Mouse (Mus musculus) midbrain, embryonic 12.5 days (tissue): ENCODE data around the gene Prrt2. TPM values are rescaled to one million over a fixed set of nuclear protein-coding genes. Genes with fewer than 3 reads are reported as not detected.

Experiments
- ATAC-seq: fragments of 200-750 bp; cut with Nextera tagmentation; 2 replicates; pipeline ENCODE4 v1.8.0; 2017; ENCODE audit warnings: low read depth, moderate TSS enrichment, moderate library complexity; ENCODE audit not compliant: low FRiP score
- H3K27ac ChIP-seq: fragments of 300-500 bp; sonication (generic); replicated peaks from 2 replicates; pipeline ENCODE4 v1.5.1; 2016; ENCODE audit warnings: mild to moderate bottlenecking
- H3K27me3 ChIP-seq: fragments of 300-500 bp; sonication (generic); 2 replicates; pipeline ENCODE4 v1.6.1; 2016; ENCODE audit warnings: mild to moderate bottlenecking
- H3K36me3 ChIP-seq: fragments of 300-500 bp; sonication (generic); 2 replicates; pipeline ENCODE4 v1.6.1; 2016
- H3K4me1 ChIP-seq: fragments of 300-500 bp; sonication (generic); 2 replicates; pipeline ENCODE4 v1.6.1; 2016
- H3K4me2 ChIP-seq: fragments of 300-500 bp; sonication (generic); replicated peaks from 2 replicates; pipeline ENCODE4 v1.6.1; 2016; ENCODE audit warnings: mild to moderate bottlenecking, moderate library complexity
- H3K4me3 ChIP-seq: fragments of 300-500 bp; sonication (generic); 2 replicates; pipeline ENCODE4 v1.5.1; 2016; ENCODE audit warnings: mild to moderate bottlenecking
- H3K9ac ChIP-seq: fragments of 300-500 bp; sonication (generic); replicated peaks from 2 replicates; pipeline ENCODE4 v1.6.1; 2016; ENCODE audit warnings: mild to moderate bottlenecking, moderate library complexity
- H3K9me3 ChIP-seq: fragments of 300-500 bp; sonication (generic); 2 replicates; pipeline ENCODE4 v1.6.1; 2016; ENCODE audit warnings: mild to moderate bottlenecking
- WGBS: fragments of 180-500 bp; shearing (Covaris S2); methylation state at CpG from one replicate; pipeline ENCODE4 v1.1.7; 2016; 5-methylcytosine and 5-hydroxymethylcytosine counted together
- polyA plus RNA-seq: library from polyadenylated mRNA; unstranded; fragments of >200 nt; fragmentation: Nextera tagmentation; extraction: Ambion mirVana; gene quantifications from 2 replicates; pipeline ENCODE4 v1.2.1, GENCODE M21; 2016

The Prrt2 gene
- polyA plus RNA-seq, 1 experiment from 2014 or later: 4.3 TPM

DNA sequence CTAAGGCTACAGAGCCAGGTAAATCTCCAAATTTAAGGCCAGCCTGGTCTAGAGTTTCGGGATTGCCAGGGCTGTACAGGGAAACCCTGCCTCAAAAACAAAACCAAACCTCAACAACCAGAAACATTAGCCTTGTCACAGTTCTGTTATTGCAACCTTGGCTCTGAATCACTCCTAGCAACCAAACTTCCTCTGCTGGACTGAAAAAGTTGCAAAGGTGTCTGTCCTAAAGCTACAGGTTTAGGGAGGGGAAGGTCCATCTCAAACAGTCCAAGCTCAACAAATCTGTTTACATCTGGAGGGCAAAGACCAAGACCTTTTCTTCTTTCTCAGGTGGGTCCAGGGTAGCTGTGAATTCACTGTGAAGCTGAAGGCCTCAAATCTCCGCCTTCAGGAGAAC, 10.0 kb downstream of the Prrt2 start:
- no peak overlapping the region for H3K9ac ChIP-seq
- WGBS: 96% methylated on average over 2 of the region's 2 CpGs
- H3K27ac ChIP-seq: no peak overlapping the region; the same call in 1 of the 2 replicates
- no peaks in the 10 kb centered on the region for H3K9me3 ChIP-seq
- peaks cover 31% of the 10 kb centered on the region for H3K4me1 ChIP-seq
- no peak overlapping the region for H3K4me3 ChIP-seq
- H3K36me3 ChIP-seq: peaks cover 43% of the 10 kb centered on the region
- ATAC-seq: no peak
- no peaks in the 10 kb centered on the region for H3K27me3 ChIP-seq
- H3K4me2 ChIP-seq: no peak overlapping the region

DNA sequence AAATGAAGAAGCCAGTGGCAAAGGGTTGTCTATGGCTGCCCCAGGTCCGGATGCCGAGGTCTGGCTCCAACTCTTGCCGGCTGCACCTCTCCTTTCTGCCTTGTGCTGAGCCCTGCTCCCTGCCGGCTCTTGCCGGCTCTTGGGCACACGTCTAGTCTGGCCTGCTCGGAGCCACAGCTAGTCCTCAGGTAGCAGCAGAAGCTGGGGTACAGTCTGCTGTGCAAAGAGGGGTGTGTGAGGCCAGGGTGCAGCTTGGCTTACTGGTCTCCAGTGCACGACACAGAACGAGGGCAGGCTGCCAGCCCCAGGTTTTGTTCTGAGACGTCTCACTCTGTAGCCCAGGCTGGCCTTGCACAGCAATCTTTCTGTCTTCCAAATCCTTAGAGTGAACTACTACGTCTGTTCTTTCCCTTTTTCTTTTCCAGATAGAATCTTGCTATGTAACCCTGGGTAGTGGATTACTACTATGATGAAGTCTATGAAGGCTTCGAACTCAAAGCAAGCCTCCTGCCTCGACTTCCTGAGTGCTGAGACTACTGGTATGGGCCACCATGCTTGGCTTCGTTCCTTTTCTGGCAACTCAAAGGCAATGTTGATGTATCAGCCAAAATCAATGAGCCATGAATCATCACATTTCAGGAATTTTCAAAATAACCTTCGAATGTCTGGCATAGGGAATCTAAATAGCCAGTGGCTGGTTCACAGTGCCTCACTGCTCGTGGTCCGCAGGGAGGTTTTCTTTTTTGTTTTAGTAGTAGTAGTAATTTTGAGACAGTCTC, 11.5 kb downstream of the Prrt2 start:
- Histone ChIP-seq H3K9me3 (no peaks in the 10 kb centered on the region), H3K27ac (peak overlapping the region; percentile 58; the same call in 1 of the 2 replicates), H3K4me2 (no peak overlapping the region), H3K9ac (no peak overlapping the region), H3K4me3 (no peak overlapping the region), H3K4me1 (peaks cover 15% of the 10 kb centered on the region; the same call in 1 of the 2 replicates), H3K27me3 (no peaks in the 10 kb centered on the region), H3K36me3 (peaks cover 31% of the 10 kb centered on the region)
- ATAC-seq: no peak
- WGBS: 86% methylated on average over 17 of the region's 17 CpGs

DNA sequence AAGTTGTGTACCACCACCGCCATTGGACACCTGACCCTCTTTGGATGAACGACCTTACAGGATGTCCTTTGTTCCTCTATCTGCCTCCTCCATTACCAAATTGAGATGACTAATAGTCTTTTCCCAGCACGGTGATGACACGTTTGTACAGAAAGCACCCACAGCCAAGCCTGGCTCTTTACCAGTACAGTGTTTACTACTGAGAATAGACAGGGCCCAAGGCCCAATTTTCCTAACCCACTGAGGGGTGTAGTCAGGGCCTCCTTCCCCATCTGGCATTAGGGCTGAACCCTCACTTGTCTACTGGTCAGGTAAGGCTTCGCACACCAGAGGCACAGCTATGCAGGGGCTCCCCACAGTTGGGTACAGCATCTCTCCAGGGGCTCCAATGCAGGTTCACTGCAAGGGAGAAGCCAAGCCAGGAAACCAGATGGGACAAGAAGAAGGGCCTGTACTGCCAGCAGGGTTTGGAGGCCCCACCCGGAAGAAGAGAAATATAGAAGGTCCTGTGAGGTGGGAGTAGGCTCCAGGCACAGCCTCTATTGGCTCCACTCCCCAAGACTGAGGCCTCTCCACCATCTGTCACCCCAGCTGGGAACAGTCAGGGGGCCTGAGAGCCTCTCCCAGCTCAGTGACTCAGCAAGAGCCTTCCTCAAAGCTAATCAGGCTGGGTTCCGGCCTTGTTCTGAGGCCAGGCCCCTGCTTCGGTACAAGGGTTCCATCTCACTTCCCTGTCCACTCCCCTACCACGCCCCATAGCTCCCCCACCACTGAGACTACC, 12.6 kb downstream of the Prrt2 start:
- no peaks in the 10 kb centered on the region for H3K9me3 ChIP-seq
- H3K4me1 ChIP-seq: peaks cover 10% of the 10 kb centered on the region; the same call in 1 of the 2 replicates
- no peak overlapping the region; the same call in 1 of the 2 replicates for H3K9ac ChIP-seq
- H3K4me2 ChIP-seq: no peak overlapping the region
- WGBS: 68% methylated on average over 9 of the region's 9 CpGs
- H3K27ac ChIP-seq: peak overlapping the region; percentile 58
- H3K4me3 ChIP-seq: no peak overlapping the region
- peak; percentile 70; the same call in 1 of the 2 replicates for ATAC-seq
- no peaks in the 10 kb centered on the region for H3K27me3 ChIP-seq
- peaks cover 21% of the 10 kb centered on the region for H3K36me3 ChIP-seq

DNA sequence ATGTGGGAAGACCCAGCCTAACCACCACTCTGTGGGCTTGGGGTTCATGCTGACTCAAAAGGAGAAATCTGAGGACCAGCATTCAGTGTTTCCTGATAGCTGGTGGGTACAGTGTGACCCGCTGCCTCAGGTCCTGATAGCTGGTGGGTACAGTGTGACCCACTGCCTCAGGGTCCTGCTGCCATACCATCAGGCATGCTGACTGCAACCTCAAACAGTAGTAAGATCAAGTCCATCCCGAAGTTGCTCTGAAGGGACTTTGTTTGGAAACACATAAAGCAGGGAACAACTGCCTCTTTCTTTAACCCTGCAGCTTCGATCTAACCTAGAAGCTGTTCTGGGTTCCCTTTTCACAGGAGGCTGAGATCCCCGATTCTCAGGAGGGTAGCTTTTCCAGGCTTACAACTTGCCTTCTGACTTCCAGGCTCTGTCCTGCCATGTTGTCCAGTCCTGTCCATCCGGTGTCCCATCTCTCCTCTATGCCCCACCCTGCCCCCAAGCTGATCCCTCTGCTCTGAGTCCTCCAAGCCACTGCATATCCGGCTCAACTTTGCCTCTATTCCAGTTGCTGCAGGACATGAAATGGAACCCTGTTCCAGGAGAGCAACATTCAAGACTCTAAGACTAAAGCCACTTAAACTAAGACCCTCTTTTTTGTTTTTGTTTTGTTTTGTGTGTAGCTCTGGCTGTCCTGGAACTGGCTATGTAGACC, 13.5 kb downstream of the Prrt2 start:
- H3K9me3 ChIP-seq: no peaks in the 10 kb centered on the region
- H3K4me2 ChIP-seq: no peak overlapping the region
- 79% methylated on average over 6 of the region's 6 CpGs for WGBS
- H3K36me3 ChIP-seq: peaks cover 12% of the 10 kb centered on the region
- ATAC-seq: no peak
- no peak overlapping the region; the same call in 1 of the 2 replicates for H3K9ac ChIP-seq
- peaks cover 10% of the 10 kb centered on the region; the same call in 1 of the 2 replicates for H3K4me1 ChIP-seq
- H3K27me3 ChIP-seq: no peaks in the 10 kb centered on the region
- no peak overlapping the region for H3K27ac ChIP-seq
- H3K4me3 ChIP-seq: no peak overlapping the region

DNA sequence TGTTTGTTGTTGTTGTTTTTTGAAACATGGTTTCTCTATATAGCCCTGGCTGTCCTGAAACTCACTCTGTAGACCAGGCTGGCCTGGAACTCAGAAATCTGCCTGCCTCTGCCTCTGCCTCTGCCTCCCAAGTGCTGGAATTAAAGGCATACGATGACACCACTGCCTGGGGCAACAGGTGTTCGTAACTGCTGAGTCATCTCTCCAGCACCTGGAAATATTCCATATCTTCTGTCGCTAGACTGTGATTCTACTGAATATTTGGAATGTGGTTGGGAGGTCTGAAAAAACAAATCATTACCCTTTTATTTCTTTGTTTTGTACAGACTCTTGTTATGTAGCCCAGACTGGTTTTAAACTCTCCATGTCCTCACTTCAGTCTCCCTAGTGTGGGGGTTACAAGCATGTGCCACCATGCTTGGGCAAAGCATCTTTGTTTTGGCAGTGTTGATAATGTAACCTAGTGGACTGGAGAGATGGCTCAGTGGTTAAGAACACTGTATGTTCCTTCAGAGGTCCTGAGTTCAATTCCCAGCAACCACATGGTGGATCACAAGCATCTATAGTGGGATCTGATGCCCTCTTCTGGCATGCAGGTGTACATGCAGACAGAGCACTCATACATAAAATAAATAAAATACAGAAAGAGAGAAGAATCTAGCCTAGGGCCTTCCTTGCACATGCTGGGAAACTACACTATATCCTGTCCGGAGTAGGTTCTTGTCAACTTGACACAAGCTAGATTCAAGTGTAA, 16.7 kb downstream of the Prrt2 start:
- Histone ChIP-seq H3K27me3 (no peaks in the 10 kb centered on the region), H3K9me3 (no peaks in the 10 kb centered on the region), H3K4me2 (no peak overlapping the region), H3K4me3 (no peak overlapping the region), H3K36me3 (no peaks in the 10 kb centered on the region), H3K9ac (no peak overlapping the region), H3K27ac (no peak overlapping the region), H3K4me1 (peaks cover 6% of the 10 kb centered on the region; the same call in 1 of the 2 replicates)
- WGBS: 87% methylated on average over 4 of the region's 4 CpGs
- ATAC-seq: no peak

DNA sequence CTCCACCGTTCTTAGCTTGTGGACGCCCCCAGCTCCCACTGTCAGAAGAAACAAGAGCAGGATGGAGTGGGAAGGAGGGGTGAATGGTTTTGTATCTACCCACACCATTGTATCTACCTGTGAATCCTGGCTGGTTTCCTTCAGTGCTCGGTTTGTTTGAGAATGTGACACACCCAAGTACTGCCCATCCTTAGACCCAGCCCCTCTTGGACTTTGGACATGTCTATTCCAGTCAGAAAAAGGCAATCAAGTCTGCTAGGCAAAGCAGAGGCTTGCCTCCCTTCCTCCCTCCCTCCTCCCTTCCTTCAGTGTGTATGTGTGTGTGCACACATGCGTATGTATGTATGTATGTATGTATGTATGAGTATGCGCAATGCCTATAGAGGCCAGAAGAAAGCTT, 17.4 kb downstream of the Prrt2 start:
- Histone ChIP-seq H3K9ac (no peak overlapping the region), H3K4me2 (no peak overlapping the region), H3K36me3 (no peaks in the 10 kb centered on the region), H3K27ac (no peak overlapping the region), H3K4me3 (no peak overlapping the region), H3K9me3 (no peaks in the 10 kb centered on the region), H3K27me3 (no peaks in the 10 kb centered on the region), H3K4me1 (peaks cover 4% of the 10 kb centered on the region; the same call in 1 of the 2 replicates)
- 91% methylated on average over 5 of the region's 5 CpGs for WGBS
- ATAC-seq: no peak

DNA sequence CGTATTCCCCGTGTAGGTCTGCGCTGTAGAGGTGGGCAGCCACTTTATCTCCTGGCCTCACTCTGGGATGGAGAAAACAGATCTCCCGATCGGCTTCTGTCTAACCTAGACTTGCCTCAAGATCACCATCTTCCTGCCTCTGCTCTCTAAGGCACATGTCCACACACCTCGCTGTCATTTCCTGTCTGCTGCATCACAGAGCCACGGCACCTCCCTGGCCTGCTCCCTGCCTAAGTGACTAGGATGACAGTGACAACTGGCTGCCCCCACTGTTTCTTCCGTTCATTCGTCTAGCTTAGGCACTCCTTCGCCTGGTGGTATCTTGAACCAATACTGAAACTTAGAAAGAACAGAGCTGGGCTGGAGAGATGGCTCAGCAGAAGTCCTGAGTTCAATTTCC, 21.4 kb downstream of the Prrt2 start:
- Histone ChIP-seq H3K4me3 (no peak overlapping the region), H3K4me2 (no peak overlapping the region), H3K9ac (no peak overlapping the region), H3K27ac (no peak overlapping the region), H3K4me1 (no peaks in the 10 kb centered on the region), H3K9me3 (no peaks in the 10 kb centered on the region), H3K36me3 (no peaks in the 10 kb centered on the region), H3K27me3 (no peaks in the 10 kb centered on the region)
- ATAC-seq: no peak
- 82% methylated on average over 10 of the region's 10 CpGs for WGBS

DNA sequence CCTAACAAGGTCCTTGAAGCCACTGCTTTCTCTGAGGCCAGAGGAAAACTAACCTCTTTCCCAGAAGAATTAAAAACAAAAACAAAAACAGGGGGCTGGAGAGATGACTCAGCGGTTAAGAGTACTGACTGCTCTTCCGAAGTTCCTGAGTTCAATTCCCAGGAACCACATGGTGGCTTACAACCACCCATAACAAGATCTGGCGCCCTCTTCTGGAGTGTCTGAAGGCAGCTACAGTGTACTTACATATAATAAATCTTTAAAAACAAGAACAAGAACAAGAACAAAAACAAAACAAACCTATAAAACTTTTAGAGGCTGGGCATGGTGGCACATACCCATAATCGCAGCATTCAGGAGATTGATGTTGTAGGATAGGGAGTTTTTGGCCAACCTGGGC, 24.6 kb downstream of the Prrt2 start:
- Histone ChIP-seq H3K4me1 (no peaks in the 10 kb centered on the region), H3K36me3 (no peaks in the 10 kb centered on the region), H3K27me3 (peaks cover 4% of the 10 kb centered on the region; the same call in 1 of the 2 replicates), H3K9me3 (no peaks in the 10 kb centered on the region), H3K27ac (no peak overlapping the region), H3K4me2 (no peak overlapping the region), H3K9ac (no peak overlapping the region), H3K4me3 (no peak overlapping the region)
- 81% methylated on average over 4 of the region's 4 CpGs for WGBS
- ATAC-seq: no peak

DNA sequence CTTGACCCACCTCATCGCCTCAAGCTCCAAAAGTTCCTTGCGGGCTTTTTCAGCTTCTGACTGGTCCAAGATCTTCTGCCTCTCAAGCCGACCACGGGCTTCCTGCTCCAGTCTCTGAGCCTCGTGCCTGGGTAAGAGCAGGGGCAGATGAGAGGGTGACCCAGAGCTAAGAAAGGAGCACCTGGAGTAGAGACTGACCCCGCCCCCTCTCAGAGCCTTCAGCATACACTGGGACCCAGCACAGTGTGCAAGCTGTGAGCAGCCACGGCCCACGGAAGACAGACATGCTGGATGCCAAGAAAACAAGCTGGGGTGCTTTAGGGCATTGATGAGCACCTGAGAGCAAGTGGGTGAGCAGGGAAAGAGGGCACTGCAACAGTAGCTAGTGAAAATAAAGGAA, 32.2 kb downstream of the Prrt2 start:
- WGBS: 72% methylated on average over 8 of the region's 8 CpGs
- H3K27me3 ChIP-seq: peaks cover 4% of the 10 kb centered on the region; the same call in 1 of the 2 replicates
- H3K4me2 ChIP-seq: no peak overlapping the region

DNA sequence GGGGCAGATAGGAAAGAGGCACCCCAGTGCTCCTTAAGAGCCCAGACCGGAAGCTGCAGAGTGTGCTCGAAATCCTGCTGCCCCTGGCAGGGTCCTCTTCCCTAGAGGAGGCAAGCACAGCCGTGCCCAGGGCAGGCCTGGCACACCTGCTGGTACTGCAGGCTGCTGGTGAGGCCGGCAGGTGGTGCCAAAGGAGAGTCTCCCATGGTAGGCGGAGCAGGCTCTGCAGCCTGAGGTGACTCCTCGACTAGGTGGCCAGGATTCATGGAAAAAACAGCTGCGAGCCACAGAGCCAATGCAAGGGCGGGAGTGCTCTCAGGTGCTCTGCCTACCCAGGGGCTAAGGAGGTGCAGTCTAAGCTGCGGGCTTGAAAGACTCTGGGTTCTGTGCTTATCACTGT, 34.7 kb downstream of the Prrt2 start:
- WGBS: 41% methylated on average over 9 of the region's 9 CpGs
- Histone ChIP-seq H3K4me1 (no peaks in the 10 kb centered on the region), H3K27ac (no peak overlapping the region), H3K9me3 (no peaks in the 10 kb centered on the region), H3K4me3 (no peak overlapping the region), H3K36me3 (peaks cover 1% of the 10 kb centered on the region; the same call in 1 of the 2 replicates), H3K4me2 (no peak overlapping the region), H3K27me3 (no peaks in the 10 kb centered on the region; the same call in 1 of the 2 replicates), H3K9ac (no peak overlapping the region)
- ATAC-seq: no peak

More for the DNA sequence above, 32.2 kb downstream of the Prrt2 start:
- H3K36me3 ChIP-seq: no peaks in the 10 kb centered on the region
- H3K9ac ChIP-seq: no peak overlapping the region; the same call in 1 of the 2 replicates
- H3K9me3 ChIP-seq: no peaks in the 10 kb centered on the region
- H3K4me1 ChIP-seq: no peaks in the 10 kb centered on the region
- no peak overlapping the region for H3K4me3 ChIP-seq
- no peak for ATAC-seq
- no peak overlapping the region for H3K27ac ChIP-seq
